Mouse (Mus musculus): ENCODE measurements around the gene Adcy10.

Adcy10 gene

GRCm38 (mm10) chr1:165520716-165521115 is 35.7 kb downstream of the Adcy10 start:
- DNase-seq (ENCODE audit: extremely low read depth, low read depth, low spot score): no peak

- peak; percentile 69 for DNase-seq (ENCODE audit: extremely low read depth, low read depth, low spot score)
Measured at GRCm38 (mm10) chr1:165536079-165536675, 51.2 kb downstream of the Adcy10 start.

GRCm38 (mm10) chr1:165537241-165537807 is 52.3 kb downstream of the Adcy10 start:
- DNase-seq (ENCODE audit: extremely low read depth, low read depth, low spot score): no peak

GRCm38 (mm10) chr1:165556711-165557110 is 71.7 kb downstream of the Adcy10 start:
- no peak for DNase-seq (ENCODE audit: extremely low read depth, low read depth, low spot score)

- no peak for DNase-seq (ENCODE audit: extremely low read depth, low read depth, low spot score)
Measured at GRCm38 (mm10) chr1:165559073-165559472, 74.1 kb downstream of the Adcy10 start.

GRCm38 (mm10) chr1:165565283-165565682 is 80.3 kb downstream of the Adcy10 start:
- DNase-seq (ENCODE audit: extremely low read depth, low read depth, low spot score): no peak

GRCm38 (mm10) chr1:165567466-165567865 is 82.5 kb downstream of the Adcy10 start:
- no peak for DNase-seq (ENCODE audit: extremely low read depth, low read depth, low spot score)

- DNase-seq (ENCODE audit: extremely low read depth, low read depth, low spot score): no peak
Measured at GRCm38 (mm10) chr1:165576005-165576404, 91.0 kb downstream of the Adcy10 start.

- DNase-seq (ENCODE audit: extremely low read depth, low read depth, low spot score): no peak
Measured at GRCm38 (mm10) chr1:165576459-165577112, 91.6 kb downstream of the Adcy10 start.

GRCm38 (mm10) chr1:165579332-165579731 is 94.3 kb downstream of the Adcy10 start:
- DNase-seq (ENCODE audit: extremely low read depth, low read depth, low spot score): no peak

- no peak for DNase-seq (ENCODE audit: extremely low read depth, low read depth, low spot score)
Measured at GRCm38 (mm10) chr1:165581255-165581654, 96.3 kb downstream of the Adcy10 start.

- no peak for DNase-seq (ENCODE audit: extremely low read depth, low read depth, low spot score)
Measured at GRCm38 (mm10) chr1:165583529-165584184, 98.7 kb downstream of the Adcy10 start.

- DNase-seq (ENCODE audit: extremely low read depth, low read depth, low spot score): peak; percentile 88
Measured at GRCm38 (mm10) chr1:165585389-165586104, 100.6 kb downstream of the Adcy10 start.

GRCm38 (mm10) chr1:165586366-165586765 is 101.4 kb downstream of the Adcy10 start:
- no peak for DNase-seq (ENCODE audit: extremely low read depth, low read depth, low spot score)

GRCm38 (mm10) chr1:165587845-165588244 is 102.9 kb downstream of the Adcy10 start:
- DNase-seq (ENCODE audit: extremely low read depth, low read depth, low spot score): no peak

- no peak for DNase-seq (ENCODE audit: extremely low read depth, low read depth, low spot score)
Measured at GRCm38 (mm10) chr1:165589280-165590048, 104.5 kb downstream of the Adcy10 start.

GRCm38 (mm10) chr1:165590760-165591159 is 105.8 kb downstream of the Adcy10 start:
- DNase-seq (ENCODE audit: extremely low read depth, low read depth, low spot score): no peak

GRCm38 (mm10) chr1:165592295-165593082 is 107.5 kb downstream of the Adcy10 start:
- no peak for DNase-seq (ENCODE audit: extremely low read depth, low read depth, low spot score)

GRCm38 (mm10) chr1:165594699-165595421 is 109.9 kb downstream of the Adcy10 start:
- no peak for DNase-seq (ENCODE audit: extremely low read depth, low read depth, low spot score)

Data from fat pad, adult 2 months (tissue).